Mouse (Mus musculus): Measurements from ENCODE around the gene Rftn1.

DNA sequence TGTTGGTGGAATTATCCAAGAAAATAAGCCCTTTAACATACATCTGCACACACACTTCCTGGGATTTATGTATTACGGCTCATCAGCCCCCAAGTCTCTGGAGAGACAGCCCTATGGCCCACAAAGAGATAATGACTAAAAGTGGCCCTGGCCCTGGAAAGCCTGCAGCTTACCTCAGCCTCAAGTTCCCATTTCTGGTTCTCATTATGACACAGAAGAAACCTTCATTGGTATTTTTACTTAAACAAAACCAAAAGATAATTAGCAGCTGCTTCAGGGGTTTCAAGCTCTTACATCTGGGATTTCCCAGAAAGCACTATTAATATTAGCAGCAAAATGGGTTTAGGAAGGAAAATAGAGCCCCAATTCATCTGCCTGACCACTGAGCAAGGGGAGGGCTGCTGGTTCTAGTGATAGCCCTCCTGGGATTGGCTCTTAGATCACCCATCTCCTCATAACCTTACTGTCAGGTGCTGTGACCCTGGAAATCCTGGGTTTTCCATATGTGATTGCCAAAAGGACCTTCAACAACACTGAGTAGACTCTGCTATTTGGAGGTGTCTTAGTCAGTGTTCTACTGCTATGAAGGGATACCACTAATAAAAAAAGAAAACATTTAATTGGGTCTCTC lies 14.8 kb upstream of the Rftn1 start:
- TF ChIP-seq CTCF (IDR thresholded peaks at IDR 0.05; ENCODE audit: extremely low read depth, insufficient read length, insufficient replicate concordance, low read depth, low read length): no peak
- TF ChIP-seq POLR2A (IDR thresholded peaks at IDR 0.05; ENCODE audit: low read depth, low read length): no peak
